Mouse (Mus musculus) heart, postnatal 14 days (tissue): ENCODE results near the gene Il17rb. TPM values are rescaled to one million over a fixed set of nuclear protein-coding genes. Genes with fewer than 3 reads are reported as not detected.

ENCODE experiments used
- DNase-seq, 2 experiments: peaks; one replicate each; pipeline ENCODE4 v3.0.0; 2021 to 2022
- intact Hi-C: fragments of 180-260 bp; cut with DNase I; formaldehyde crosslinking; loops from one replicate; pipeline ENCODE4 v1.15.1; 2025
- microRNA-seq, 2 experiments: library from miRNA; unstranded; fragments of <30 nt; microRNA quantifications; one replicate each; pipeline ENCODE4 v1.2.0; 2021 to 2022
- total RNA-seq, 2 experiments: library from RNA; stranded (reverse); gene quantifications; 2 replicates each; pipeline ENCODE4 v1.2.3; 2021

Il17rb gene
- total RNA-seq, 2 experiments from 2014 or later = 0.74 to 1.0 TPM

DNA sequence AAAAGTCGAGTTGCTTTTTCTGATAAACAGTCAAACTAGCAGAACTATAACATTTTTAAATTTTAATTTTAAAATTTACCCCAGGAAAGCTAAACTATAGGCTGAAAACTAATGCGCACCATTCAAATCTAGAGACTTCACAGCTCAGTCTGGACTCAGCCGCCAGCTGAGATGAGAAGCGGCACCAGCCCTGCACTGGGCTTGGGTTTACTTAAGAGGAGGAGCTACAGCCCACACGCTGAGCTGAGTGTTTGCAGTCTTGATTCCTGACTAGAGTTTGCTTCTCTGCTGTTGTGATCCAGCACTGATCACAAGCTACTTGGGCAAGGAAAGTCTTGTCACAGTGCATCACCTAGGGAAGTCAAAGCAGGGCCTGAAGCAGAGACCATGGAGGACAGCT, 36.7 kb downstream of the Il17rb start:
- no peak for DNase-seq
- intact Hi-C loops = no loop called here

DNA sequence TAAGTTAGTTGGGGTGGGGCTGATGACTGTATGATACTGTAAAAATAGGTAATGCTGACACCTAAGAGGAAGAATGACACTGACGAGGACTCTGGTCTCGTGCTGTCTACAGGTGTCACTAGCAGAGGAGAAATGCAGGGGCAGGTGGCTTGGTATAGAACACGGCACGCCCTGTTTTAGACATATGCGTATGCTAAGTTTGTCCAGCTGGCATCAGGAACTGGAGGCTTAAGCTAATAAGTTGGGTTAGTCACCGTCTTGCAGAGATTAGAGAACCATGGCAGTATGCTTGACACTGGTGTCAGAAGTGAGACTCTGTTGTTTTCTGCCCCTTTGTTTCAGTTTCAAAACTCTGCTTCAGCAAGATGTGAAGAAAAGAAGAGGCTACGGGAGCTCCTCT, 37.2 kb downstream of the Il17rb start:
- DNase-seq = no peak
- intact Hi-C loops = no loop called here

DNA sequence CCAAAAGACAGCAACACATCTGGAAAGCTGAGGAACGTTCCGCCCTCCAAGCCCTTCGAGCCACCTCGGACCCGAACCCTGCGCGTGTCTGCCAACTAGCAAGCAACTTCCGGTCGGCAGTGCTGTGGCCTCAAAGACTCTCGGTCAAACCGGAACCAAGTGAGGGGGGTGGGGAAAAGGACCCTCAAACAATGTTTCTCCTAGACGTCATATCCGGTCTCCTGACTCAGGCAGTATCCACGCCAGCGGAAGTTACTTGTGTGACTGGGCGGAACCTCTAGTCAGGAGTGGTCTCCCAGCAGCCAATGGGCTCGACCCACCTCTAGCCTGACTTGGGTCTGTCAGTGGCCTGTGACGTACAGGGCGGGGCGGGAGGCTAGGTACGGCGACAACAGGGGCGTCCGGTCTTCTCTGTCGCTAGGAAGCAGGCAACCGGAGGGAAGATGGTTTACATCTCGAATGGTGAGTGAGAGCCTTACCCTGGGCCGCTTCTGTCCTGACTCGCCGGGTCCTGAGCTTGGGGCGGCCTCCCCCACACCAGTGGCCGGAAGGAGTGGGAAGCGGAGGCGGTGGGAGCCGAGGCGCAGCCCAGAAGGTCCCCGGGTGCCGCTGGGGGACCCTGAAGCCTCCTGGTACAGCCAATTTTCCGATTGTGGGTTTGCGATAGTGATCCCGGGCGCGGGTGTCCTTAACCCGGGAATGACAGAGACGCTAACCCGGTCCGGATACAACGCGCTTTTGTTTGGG, 40.4 kb downstream of the Il17rb start, which contains the start of gene Selenok:
Gene Selenok (plus strand): TSS at position 234 of the 747 bp plus-strand sequence.
- peak; percentile 89 to 93 for DNase-seq
- intact Hi-C loops = no loop called here

- no peak for DNase-seq
These were observed 41.1 kb downstream of the Il17rb start for GRCm38 (mm10) chr14:29967611-29968010.

DNA sequence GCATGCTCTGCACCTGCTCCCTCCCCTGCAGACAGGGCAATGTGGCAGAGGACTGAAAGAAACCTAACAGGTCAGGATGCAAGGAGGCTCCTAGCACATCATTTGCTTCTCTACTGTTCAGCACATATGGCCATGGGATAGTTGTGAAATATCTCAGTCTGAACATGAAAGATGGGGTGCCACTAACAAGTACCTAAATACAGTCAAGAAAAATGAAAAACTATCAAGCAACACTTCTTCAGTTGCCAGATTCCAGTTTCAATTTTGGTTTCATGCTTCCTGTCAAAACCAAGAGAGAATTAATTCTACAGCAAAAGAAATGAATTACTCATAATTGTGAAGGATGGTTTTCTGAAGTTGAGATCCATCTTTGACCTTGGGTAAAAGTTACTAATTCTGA, 51.3 kb downstream of the Il17rb start:
- intact Hi-C loops = no loop called here
- no peak for DNase-seq

More at GRCm38 (mm10) chr14:29967611-29968010, 41.1 kb downstream of the Il17rb start:
- intact Hi-C loops = no loop called here

DNA sequence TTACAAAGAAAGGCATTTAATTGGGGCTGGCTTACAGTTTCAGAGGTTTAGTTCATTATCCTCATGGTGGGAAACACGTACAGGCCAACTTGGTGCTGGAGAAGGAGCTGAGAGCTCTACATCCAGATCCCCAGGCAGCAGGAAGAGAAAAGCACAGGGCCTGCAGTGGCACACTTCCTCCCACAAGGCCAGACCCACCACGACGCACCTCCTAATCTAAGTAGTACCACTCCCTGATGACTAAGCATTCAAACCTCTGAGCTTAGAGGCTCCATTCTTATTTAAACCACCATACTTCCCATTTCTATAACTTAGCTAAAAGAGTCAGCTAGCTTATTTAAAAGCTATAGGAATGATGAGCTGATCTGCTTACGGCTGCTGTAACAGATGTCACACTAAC, 57.9 kb downstream of the Il17rb start:
- intact Hi-C loops = no loop called here
- no peak for DNase-seq

DNA sequence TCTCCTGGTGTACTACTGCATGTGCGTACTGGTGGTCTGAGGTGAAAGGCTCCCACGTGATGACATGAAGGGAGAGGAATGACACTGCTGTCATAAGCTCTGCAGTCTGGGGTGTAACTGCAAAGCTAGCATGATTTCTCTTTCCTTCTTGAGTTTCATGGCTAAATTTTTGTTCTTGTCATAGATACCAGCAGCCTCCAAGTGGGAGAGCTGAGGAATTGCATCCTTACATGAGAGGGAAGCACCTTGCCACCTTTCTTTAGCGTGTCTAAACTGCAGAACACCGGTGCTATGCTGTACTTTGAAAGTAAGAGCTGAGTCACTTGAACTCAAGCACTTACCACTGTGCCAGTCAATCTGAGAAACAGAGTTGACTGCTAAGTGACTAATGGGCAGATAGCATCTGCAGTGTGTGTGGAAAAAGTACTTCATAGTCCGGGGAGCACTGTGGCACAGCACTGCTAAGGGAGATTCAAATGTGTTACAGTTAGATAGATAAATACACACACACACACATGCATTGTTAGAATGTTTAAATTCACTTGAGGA, 61.9 kb downstream of the Il17rb start:
- intact Hi-C loops = loop anchor here (10.0 kb wide), 2 partner anchors 502 to 822 kb away; no protein-coding TSS in a partner anchor
- DNase-seq = no peak

Small RNAs within 50 kb of the gene (microRNA-seq; reads per million reads assigned to microRNA genes)
- 0 to 2.4 reads per million in 2 experiments for gene Mir6947

Other genes starting within 250 kb of the Il17rb start
- 10 to 100 TPM; 70.6 to 76.5 TPM for gene Selenok, start 40.6 kb downstream of the Il17rb start, total RNA-seq
- 10 to 100 TPM; 38.3 to 39.3 TPM for gene Actr8, start 30.6 kb downstream of the Il17rb start, total RNA-seq
- under 1 TPM; 0.49 to 0.84 TPM for gene Chdh, start 127 bp upstream of the Il17rb start, total RNA-seq